Mouse (Mus musculus): ENCODE data around the gene Prr5. TPM values are rescaled to one million over a fixed set of nuclear protein-coding genes. Genes with fewer than 3 reads are reported as not detected.

Prr5 gene
- total RNA-seq, 2 experiments from 2014 or later = 5.6 to 7.0 TPM

- DNase-seq = no peak
These were observed 11.9 kb upstream of the Prr5 start for GRCm38 (mm10) chr15:84657384-84658064.

DNA sequence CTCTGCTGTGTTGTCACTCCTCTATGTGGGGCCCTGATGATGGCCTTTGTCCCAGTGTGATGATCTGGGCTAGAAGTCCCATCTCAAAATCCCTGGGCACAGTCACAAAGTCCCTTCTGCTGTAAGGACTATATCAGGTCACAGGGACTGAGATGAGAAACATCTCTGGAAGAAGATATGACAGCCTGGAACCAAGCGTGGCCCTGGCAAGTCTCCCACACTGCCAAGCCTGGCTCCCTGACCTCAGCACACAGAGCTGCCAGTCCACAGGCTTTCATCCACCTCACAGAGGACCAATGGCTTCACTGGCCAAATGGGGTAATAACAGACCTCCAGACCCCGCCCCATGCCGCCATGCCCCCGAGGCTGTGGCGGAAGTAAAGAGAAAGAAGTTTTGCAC lies 10.8 kb upstream of the Prr5 start:
- no peak for DNase-seq

- no peak for DNase-seq
These were observed 9.6 kb upstream of the Prr5 start for GRCm38 (mm10) chr15:84659856-84660255.

DNA sequence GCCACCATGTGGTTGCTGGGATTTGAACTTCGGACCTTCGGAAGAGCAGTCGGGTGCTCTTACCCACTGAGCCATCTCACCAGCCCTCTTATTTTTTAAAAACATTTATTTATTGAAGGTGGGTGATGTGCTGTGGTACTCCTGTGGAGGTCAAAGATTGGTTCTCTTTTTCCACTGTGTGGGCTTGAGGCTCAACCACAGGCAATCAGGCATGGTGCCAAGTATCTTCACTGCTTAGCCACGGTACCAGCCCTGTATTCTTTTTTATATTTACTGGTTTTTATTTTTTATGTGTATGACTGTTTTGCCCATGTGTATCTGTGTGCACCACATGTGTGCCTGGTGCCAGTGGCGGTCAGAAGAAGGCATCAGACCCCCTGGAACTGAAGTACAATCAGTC lies 8.1 kb upstream of the Prr5 start:
- no peak for DNase-seq

DNA sequence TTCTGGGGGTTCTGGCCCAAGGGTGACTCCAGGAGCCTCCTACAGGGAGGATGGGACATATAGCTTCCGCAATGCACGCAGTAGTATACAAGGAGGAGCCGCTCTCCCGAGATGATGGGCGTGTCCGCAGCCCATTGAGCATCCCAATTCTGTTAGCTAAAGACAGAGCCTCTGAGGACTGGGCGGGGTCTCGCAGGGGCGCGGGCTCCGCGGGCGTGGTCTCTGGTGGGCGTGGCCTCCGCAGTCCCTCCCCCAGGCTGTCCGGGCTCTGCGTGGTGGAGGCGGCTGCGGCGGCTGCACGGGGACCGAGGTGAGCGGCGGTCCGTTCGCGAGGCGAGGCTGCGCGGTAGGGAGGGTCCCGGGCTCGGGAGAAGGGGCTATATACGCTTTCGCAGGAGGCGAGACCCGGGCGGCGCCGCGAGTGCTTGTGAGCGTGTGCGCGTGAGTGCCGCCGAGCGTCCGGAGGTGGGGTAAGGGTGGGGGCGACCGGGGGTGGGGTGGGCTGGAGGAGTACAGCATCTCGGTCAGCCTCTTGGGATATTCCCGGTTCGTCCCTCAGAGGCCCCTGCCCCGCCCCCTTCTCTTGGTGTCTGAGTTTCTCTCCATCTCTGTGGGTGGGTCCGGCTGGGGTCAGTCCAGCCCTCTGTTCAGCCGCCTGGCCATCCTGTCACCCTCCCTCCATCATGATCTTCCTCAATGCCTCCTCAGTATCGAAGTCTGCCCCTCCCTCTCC lies 6.3 kb upstream of the Prr5 start:
- DNase-seq = peak; percentile 80

DNA sequence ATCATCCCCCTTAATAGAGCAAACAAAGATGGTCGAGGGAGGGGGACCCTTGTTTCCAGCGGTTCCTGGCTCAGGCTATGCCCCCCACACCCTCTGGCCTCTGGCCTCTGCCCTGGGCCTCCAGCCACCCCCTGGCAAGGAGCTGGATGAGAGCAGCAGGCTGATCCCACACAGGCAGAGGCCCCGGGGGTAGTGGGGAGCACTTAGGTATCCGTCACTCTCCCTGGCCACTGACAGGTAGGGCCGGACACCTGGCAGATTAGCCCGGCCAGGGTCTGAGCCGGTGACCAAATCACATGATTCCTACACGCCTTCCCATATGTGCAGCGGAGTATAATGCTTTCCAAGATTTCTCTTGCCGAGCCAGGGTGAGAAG lies 5.7 kb upstream of the Prr5 start:
- DNase-seq = no peak

GRCm38 (mm10) chr15:84664542-84665460 lies 4.6 kb upstream of the Prr5 start:
- DNase-seq = no peak

DNA sequence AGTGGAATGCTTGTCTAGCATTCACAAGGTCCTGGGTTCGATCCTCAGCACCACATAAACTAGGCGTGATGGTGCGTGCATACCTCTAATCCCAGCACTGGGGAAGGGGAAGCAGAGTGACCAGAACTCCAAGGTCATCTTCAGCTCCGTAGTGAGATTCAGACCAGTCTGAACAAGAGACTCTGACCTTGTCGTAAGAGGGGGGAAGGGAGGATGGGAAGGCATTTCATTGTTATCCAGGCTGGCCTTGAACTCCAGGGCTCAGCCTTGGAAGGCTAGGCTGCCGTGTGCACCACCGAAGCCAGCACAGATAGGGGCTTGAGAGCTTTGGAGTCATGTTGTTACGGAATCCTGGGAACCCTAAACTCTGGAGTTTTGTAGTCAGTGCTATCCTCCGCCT lies 3.8 kb upstream of the Prr5 start:
- no peak for DNase-seq

- no peak for DNase-seq
These were observed 3.4 kb upstream of the Prr5 start for GRCm38 (mm10) chr15:84666065-84666464.

DNA sequence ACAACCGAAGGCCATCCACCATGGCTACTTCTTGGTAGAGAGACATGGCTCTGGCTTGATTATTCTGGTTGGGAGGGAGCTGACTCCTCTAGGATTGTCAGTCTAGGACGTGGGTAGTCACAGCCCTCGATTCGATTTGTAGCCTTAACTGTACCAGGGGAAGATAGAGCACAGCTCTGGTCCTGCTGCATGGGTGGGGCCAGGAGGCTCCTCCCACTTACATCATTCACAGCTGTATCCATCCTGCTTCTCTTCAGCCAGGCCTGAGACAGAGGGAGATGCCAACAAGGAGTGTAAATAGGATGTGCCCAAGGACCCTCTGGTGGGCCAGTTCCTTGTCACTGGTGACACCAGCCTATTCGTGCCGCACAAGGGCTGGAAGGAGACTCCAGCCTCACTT lies 1.8 kb upstream of the Prr5 start:
- DNase-seq = no peak

DNA sequence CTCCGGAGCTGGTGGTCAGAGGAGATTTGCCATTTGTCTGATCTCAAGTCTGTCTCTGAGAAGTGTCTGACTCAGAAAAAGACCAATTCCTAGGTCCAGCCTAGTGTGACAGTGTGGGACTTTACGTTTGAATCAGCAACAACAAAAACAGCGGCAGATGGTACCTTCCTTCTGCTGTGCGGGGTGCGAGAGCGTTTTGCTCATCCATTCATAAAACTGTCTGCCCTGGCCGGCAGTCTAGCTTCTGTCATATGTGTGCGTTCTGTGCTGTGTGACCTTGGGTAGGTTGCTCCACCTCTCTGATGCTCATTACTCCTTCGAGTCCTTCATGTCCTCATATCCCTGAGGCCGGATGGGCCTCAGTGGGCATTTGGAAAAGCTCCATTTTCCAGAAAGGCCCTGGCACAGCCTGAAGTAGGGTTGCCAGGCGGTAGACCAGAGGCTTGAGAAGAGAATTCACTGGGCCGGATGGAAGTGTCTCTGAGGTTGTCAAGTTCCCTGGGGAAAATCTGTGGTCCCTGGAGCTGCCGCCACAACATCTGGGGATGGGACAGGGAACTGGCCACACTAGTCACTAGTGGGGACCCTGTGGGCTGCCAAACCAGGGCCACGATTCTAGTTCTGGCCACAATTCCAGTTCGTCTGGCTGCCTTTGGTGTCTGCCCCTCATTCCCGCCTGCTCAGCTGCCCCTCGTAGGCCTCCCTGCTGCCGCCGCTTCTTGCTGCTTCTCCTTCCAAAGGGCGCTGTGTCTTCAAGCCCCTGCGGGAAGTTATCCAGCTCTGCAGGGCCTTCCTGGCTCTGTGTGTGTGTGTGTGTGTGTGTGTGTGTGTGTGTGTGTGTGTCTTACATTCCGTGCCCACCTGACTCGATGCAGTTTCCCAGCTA lies 594 bp downstream of the Prr5 start:
- DNase-seq = no peak

- no peak for DNase-seq
These were observed 1.2 kb downstream of the Prr5 start for GRCm38 (mm10) chr15:84670657-84671055.

DNA sequence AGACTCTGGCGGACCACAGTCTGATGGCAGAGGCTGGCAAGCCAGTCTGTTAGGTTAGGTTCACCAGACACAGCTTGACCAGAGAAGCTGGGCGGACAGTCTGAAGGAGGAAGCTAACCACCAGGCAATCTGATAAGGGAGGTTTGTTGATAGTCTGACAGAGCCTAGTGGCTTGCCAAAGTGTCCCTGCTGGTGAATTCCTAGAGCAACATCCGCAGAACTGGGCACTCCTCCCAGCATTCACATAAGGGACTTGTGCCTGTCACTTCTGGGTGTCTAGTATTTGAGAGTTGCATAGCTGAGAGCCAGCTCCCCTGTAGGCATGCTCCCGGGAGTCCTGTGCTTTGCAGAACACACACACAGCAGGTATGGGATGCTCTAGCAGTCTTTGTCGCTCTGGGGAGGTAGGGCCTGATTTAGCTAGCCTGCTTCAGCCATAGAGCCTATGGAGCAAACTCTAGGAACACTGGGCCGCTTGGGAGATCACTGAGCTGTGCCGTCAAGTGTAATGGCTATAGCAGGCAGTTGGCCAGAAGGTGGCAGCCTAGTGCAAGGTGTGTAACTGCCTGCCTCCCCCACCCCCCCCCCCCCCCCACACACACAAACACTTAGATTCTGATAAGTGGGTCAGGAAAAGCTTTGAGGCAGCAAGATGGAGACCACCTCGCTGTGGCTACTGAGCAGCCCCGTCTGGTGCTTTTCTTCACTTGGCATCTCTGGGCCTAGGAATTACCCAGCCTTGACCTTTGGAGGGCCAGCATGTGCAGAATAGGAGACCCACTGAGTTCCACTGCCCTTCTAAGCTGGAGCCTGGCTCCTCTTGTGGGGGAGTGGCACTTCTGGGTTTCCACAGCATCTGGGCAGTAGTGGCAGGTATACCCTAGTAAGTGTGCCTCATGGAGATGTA lies 2.2 kb downstream of the Prr5 start:
- DNase-seq = peak; percentile 69 to 79

DNA sequence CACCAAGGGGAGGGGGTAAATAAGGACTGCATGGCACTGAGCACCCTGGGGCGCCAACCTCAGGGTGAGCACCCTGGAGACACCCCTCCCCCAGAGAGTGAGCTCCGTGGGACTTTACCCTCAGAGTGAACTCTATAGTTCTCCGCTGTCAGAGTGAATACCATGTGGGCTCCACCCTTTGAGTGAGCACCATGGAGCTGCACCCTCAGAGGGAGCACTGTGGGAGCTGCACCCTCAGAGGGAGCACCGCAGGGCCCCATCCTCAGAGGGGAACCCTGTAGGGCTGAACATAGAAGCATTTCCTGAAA lies 2.8 kb downstream of the Prr5 start:
- no peak for DNase-seq

- DNase-seq = peak in 1 of 2 experiments; percentile 49
These were observed 3.2 kb downstream of the Prr5 start for GRCm38 (mm10) chr15:84672616-84673015.

GRCm38 (mm10) chr15:84674329-84675067 lies 5.1 kb downstream of the Prr5 start:
- DNase-seq = no peak

- no peak for DNase-seq
These were observed 5.9 kb downstream of the Prr5 start for GRCm38 (mm10) chr15:84675317-84675716.

DNA sequence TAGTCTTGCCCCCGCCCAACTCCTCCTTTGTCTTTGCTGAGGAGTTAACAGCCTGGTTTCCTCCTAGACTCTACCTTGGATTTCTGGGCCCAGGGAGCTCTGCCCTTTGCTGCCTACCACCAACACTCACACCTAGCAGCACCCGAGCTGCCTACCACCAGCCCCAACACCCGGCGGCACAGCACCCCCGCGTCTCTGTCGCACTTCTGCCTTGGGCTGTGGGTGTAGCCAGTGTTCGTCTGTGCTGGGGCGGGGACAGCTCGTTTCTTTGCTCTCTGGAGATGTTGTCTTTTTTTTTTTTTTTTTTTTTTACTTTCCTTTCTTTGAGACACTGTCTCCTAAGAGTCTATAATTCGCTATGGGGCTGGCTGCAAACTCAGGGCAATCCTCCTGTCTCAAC lies 8.5 kb downstream of the Prr5 start:
- DNase-seq = no peak

DNA sequence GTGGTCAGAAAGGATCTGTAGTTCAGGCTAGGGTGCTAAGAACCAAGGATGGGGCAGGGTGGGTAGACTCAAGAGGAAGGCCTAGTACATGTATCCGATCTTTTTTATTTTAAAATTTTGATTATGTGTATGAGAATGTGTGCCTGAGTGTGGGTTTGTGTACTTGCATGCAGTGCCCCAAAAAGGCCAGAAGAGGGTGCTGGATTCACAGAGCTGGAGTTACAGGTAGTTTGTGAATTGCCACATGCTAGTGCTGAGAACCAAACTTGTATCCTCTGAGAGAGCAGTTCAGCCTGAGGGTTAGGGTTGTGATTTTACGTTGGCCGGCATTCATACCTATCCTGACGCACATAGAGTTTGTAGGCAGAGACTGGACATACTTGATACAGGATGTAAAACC lies 9.7 kb downstream of the Prr5 start:
- DNase-seq = no peak

DNA sequence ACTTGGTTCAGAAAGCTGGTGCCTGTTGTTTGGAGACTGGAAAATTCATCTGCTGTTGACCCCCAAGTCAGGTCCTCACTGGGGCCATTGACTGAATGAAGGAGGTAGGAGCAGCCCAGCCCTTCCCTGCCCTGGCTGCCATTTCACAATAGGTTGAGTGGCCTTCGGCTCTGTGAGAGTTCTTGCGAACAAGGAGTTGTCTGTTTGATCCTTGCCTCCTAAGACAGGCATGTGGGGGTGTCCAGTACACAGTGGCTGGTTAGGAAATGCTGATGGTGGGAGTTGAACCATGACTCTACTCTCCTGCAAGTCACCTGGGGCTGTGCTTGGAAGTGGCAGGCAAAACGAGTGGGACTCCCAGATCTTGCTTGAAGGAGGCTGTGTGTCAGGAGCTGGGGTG lies 10.4 kb downstream of the Prr5 start:
- DNase-seq = no peak
